18 mouse cellular contexts compared by ENCODE assay signal in genomic region chr16:93819325-93819696, GRCm38 (mm10). TPM values are rescaled to one million over a fixed set of nuclear protein-coding genes. Genes with fewer than 3 reads are reported as not detected.
DNase-seq lines count a peak whose midpoint lies in the region; ATAC-seq and TF ChIP-seq lines count a peak whose summit lies in the region.
"Had no signal": no experiment of that assay in that cellular context is flagged by ENCODE, and none has a peak within 500 bp of the region (broad histone marks: within the 10 kb centered on the region; RNA-seq: fewer than 3 reads in every experiment).

No protein-coding gene starts in this region.

- no peak for DNase-seq in liver, embryonic 11.5 days (ENCODE audit: low spot score)
- no peak for DNase-seq in ovary, postnatal 36 days (ENCODE audit: low spot score)
- DNase-seq in hindbrain, embryonic 14.5 days (ENCODE audit: low spot score) = no peak
- DNase-seq in embryo, embryonic 10.5 days (ENCODE audit: low spot score) = no peak
- DNase-seq: cerebellum, adult 11-12 months; left cerebral cortex, postnatal 4 days; right cerebral cortex, adult 18-20 months had no signal

- peaks cover 30% of the 10 kb centered on the region for H3K4me1 ChIP-seq in kidney, embryonic 16.5 days (ENCODE audit: insufficient read depth, low read length)
- H3K4me1 ChIP-seq in kidney, embryonic 14.5 days (ENCODE audit: control insufficient read depth, insufficient read depth, low read length) = peaks cover 18% of the 10 kb centered on the region
- peaks cover 4% of the 10 kb centered on the region; the same call in 1 of the 2 replicates for H3K4me1 ChIP-seq in brown adipose tissue, adult 24 weeks (ENCODE audit: control insufficient read depth, insufficient read depth, insufficient read length, low read length)
- peaks cover 27% of the 10 kb centered on the region for H3K4me1 ChIP-seq in liver, embryonic 11.5 days (replicated peaks; ENCODE audit: control insufficient read depth, insufficient read depth, low read length)
- no peaks in the 10 kb centered on the region for H3K4me1 ChIP-seq in hindbrain, embryonic 14.5 days (replicated peaks; ENCODE audit: control insufficient read depth, insufficient read depth, low read length)

- no peak for TF ChIP-seq POLR2A in myocyte (IDR thresholded peaks at IDR 0.05; ENCODE audit: insufficient read length, low read depth)

- ATAC-seq in kidney, embryonic 16.5 days (ENCODE audit: low FRiP score, low TSS enrichment) = no peak
- ATAC-seq in kidney, embryonic 14.5 days (ENCODE audit: low FRiP score, low TSS enrichment) = no peak
- ATAC-seq in liver, embryonic 11.5 days (replicated peaks; ENCODE audit: low FRiP score) = peak; percentile 30; the same call in 1 of the 2 replicates
- ATAC-seq in hindbrain, embryonic 14.5 days (ENCODE audit: low FRiP score) = no peak
- ATAC-seq: inflammation-experienced regulatory T-cells, adult 6 months had no signal

- no peak overlapping the region; the same call in 1 of the 2 replicates for H3K9ac ChIP-seq in kidney, embryonic 16.5 days (replicated peaks; ENCODE audit: low read length)
- no peak overlapping the region for H3K9ac ChIP-seq in kidney, embryonic 14.5 days (ENCODE audit: low read depth, low read length)
- peak overlapping the region; percentile 36; the same call in 1 of the 2 replicates for H3K9ac ChIP-seq in liver, embryonic 11.5 days (ENCODE audit: low read depth, low read length)
- H3K9ac ChIP-seq in hindbrain, embryonic 14.5 days = no peak overlapping the region
- H3K9ac ChIP-seq: embryonic facial prominence, embryonic 12.5 days; forebrain, embryonic 12.5 days; heart, embryonic 12.5 days; lung, embryonic 15.5 days had no signal

- H3K27ac ChIP-seq in kidney, embryonic 16.5 days (ENCODE audit: low read length) = no peak overlapping the region
- H3K27ac ChIP-seq in kidney, embryonic 14.5 days (ENCODE audit: low read depth, low read length) = no peak overlapping the region
- peak overlapping the region; percentile 51 for H3K27ac ChIP-seq in brown adipose tissue, adult 24 weeks (replicated peaks; ENCODE audit: low read depth, low read length)
- H3K27ac ChIP-seq in liver, embryonic 11.5 days (ENCODE audit: low read depth, low read length) = peak overlapping the region; percentile 66
- H3K27ac ChIP-seq in hindbrain, embryonic 14.5 days = no peak overlapping the region
- H3K27ac ChIP-seq: embryonic facial prominence, embryonic 12.5 days; forebrain, embryonic 12.5 days; hindbrain, embryonic 10.5 days; lung, embryonic 15.5 days had no signal

- no peaks in the 10 kb centered on the region for H3K27me3 ChIP-seq in kidney, embryonic 16.5 days (ENCODE audit: insufficient read depth, low read length)
- no peaks in the 10 kb centered on the region for H3K27me3 ChIP-seq in kidney, embryonic 14.5 days (ENCODE audit: control insufficient read depth, insufficient read depth, low read length)
- no peaks in the 10 kb centered on the region for H3K27me3 ChIP-seq in liver, embryonic 11.5 days (replicated peaks; ENCODE audit: control insufficient read depth, insufficient read depth, low read length)
- H3K27me3 ChIP-seq in myocyte (ENCODE audit: control insufficient read depth, insufficient read depth, insufficient read length) = no peaks in the 10 kb centered on the region
- H3K27me3 ChIP-seq in hindbrain, embryonic 14.5 days (ENCODE audit: control insufficient read depth, insufficient read depth, low read length) = no peaks in the 10 kb centered on the region
- H3K27me3 ChIP-seq: embryonic facial prominence, embryonic 12.5 days; forebrain, embryonic 12.5 days; heart, embryonic 12.5 days; lung, embryonic 15.5 days had no signal

- H3K4me2 ChIP-seq in kidney, embryonic 16.5 days (replicated peaks; ENCODE audit: low read depth, low read length) = peak overlapping the region; percentile 29; the same call in 1 of the 2 replicates
- no peak overlapping the region; the same call in 1 of the 2 replicates for H3K4me2 ChIP-seq in kidney, embryonic 14.5 days (replicated peaks; ENCODE audit: low read depth, low read length)
- H3K4me2 ChIP-seq in liver, embryonic 11.5 days = peak overlapping the region; percentile 18
- peak overlapping the region; percentile 4 for H3K4me2 ChIP-seq in myocyte (ENCODE audit: low read depth)
- no peak overlapping the region for H3K4me2 ChIP-seq in hindbrain, embryonic 14.5 days (replicated peaks)
- H3K4me2 ChIP-seq: embryonic facial prominence, embryonic 12.5 days; forebrain, embryonic 12.5 days; heart, embryonic 12.5 days; lung, embryonic 15.5 days; midbrain, embryonic 11.5 days had no signal

- H3K9me3 ChIP-seq in kidney, embryonic 16.5 days (ENCODE audit: low read length) = peaks cover 19% of the 10 kb centered on the region
- H3K9me3 ChIP-seq in kidney, embryonic 14.5 days (ENCODE audit: control insufficient read depth, low read length) = peaks cover 16% of the 10 kb centered on the region; the same call in 1 of the 2 replicates
- no peaks in the 10 kb centered on the region for H3K9me3 ChIP-seq in liver, embryonic 11.5 days (ENCODE audit: control insufficient read depth, low read length)
- 0 out of 2 replicates have a peak, but pooled peaks cover 13% of the 10 kb centered on the region for H3K9me3 ChIP-seq in hindbrain, embryonic 14.5 days (ENCODE audit: control insufficient read depth, low read length)
- H3K9me3 ChIP-seq: embryonic facial prominence, embryonic 12.5 days; lung, embryonic 15.5 days had no signal

- no peaks in the 10 kb centered on the region for H3K36me3 ChIP-seq in kidney, embryonic 16.5 days (ENCODE audit: insufficient read depth, low read length)
- no peaks in the 10 kb centered on the region for H3K36me3 ChIP-seq in kidney, embryonic 14.5 days (ENCODE audit: control insufficient read depth, insufficient read depth, low read length)
- no peaks in the 10 kb centered on the region for H3K36me3 ChIP-seq in liver, embryonic 11.5 days (ENCODE audit: control insufficient read depth, insufficient read depth, low read length)
- no peaks in the 10 kb centered on the region for H3K36me3 ChIP-seq in myocyte (ENCODE audit: control insufficient read depth, insufficient read depth)
- H3K36me3 ChIP-seq in hindbrain, embryonic 14.5 days (replicated peaks; ENCODE audit: control insufficient read depth, insufficient read depth) = no peaks in the 10 kb centered on the region
- H3K36me3 ChIP-seq: embryonic facial prominence, embryonic 12.5 days; forebrain, embryonic 12.5 days; heart, embryonic 12.5 days; hindbrain, embryonic 10.5 days; lung, embryonic 15.5 days had no signal

- no peak overlapping the region for H3K4me3 ChIP-seq in kidney, embryonic 16.5 days (ENCODE audit: low read length)
- no peak overlapping the region for H3K4me3 ChIP-seq in kidney, embryonic 14.5 days (ENCODE audit: low read length)
- no peak overlapping the region for H3K4me3 ChIP-seq in brown adipose tissue, adult 24 weeks (ENCODE audit: insufficient read depth, low read depth, low read length)
- no peak overlapping the region for H3K4me3 ChIP-seq in liver, embryonic 11.5 days (ENCODE audit: low read depth, low read length)
- H3K4me3 ChIP-seq in myocyte = no peak overlapping the region
- no peak overlapping the region for H3K4me3 ChIP-seq in hindbrain, embryonic 14.5 days (replicated peaks; ENCODE audit: low read length)
- H3K4me3 ChIP-seq: embryonic facial prominence, embryonic 12.5 days; forebrain, embryonic 12.5 days; heart, embryonic 12.5 days; hindbrain, embryonic 10.5 days; lung, embryonic 15.5 days had no signal

- no peak overlapping the region for H3ac ChIP-seq in myocyte (ENCODE audit: control insufficient read depth, insufficient read length)

- no peaks in the 10 kb centered on the region for H3K79me2 ChIP-seq in myocyte (ENCODE audit: control insufficient read depth, insufficient read depth)

- WGBS in kidney, embryonic 16.5 days = 44% methylated on average over 4 of the region's 4 CpGs
- WGBS in kidney, embryonic 14.5 days = 40% methylated on average over 4 of the region's 4 CpGs
- WGBS in liver, embryonic 11.5 days = 51% methylated on average over 4 of the region's 4 CpGs
- 83% methylated on average over 4 of the region's 4 CpGs for WGBS in hindbrain, embryonic 14.5 days

TF ChIP-seq in myocyte, 11 proteins besides CTCF, POLR2A, EP300 and RAD21:
- TF ChIP-seq TCF12 (IDR thresholded peaks at IDR 0.05; ENCODE audit: insufficient read depth, poor library complexity, severe bottlenecking) (no peak), MYOD1 (IDR thresholded peaks at IDR 0.05; ENCODE audit: control insufficient read depth in 1 of 3, insufficient read length in 2 of 3, low read depth in 2 of 3) (peak in 2 of 3 experiments; percentile 11 to 42), USF1 (IDR thresholded peaks at IDR 0.05; ENCODE audit: low read depth) (no peak), E2F4 (IDR thresholded peaks at IDR 0.05; ENCODE audit: insufficient read depth) (no peak)
TF ChIP-seq in myocyte: peak in this region for 1.

RNA-seq across cellular contexts. Expression of gene Morc3, which starts 12.6 kb away (rescaled TPM):
- polyA plus RNA-seq in kidney, embryonic 16.5 days (2015; fragmentation: Nextera tagmentation; extraction: Ambion mirVana) = 33.1 and 33.3 TPM in 2 replicates
- polyA plus RNA-seq in kidney, embryonic 14.5 days (2014; fragmentation: Nextera tagmentation; extraction: Ambion mirVana) = 23.5 and 42.7 TPM in 2 replicates
- polyA plus RNA-seq in brown adipose tissue, adult 24 weeks (2012; ENCODE audit: insufficient read depth, insufficient read length, missing spikeins) = 9.4 and 9.7 TPM in 2 replicates
- polyA plus RNA-seq in liver, embryonic 11.5 days (2014; fragmentation: Nextera tagmentation; extraction: Ambion mirVana) = 37.0 and 37.6 TPM in 2 replicates
- polyA plus RNA-seq in myocyte (2012; fragmentation: generic; extraction: Trizol) = 10.6 TPM
- 33.6 and 36.5 TPM in 2 replicates for polyA plus RNA-seq in hindbrain, embryonic 14.5 days (2014; fragmentation: Nextera tagmentation; extraction: Ambion mirVana)

Comparison
In these comparisons a context has a peak if more than half of its experiments do, and no peak if none do; other contexts are left out.
1. H3K4me2 ChIP-seq: peak in kidney, embryonic 16.5 days (single experiment), liver, embryonic 11.5 days (single experiment) and myocyte (single experiment); none in kidney, embryonic 14.5 days (single experiment) and hindbrain, embryonic 14.5 days (single experiment).
2. H3K27ac ChIP-seq: peak in brown adipose tissue, adult 24 weeks (single experiment) and liver, embryonic 11.5 days (single experiment); none in kidney, embryonic 16.5 days (single experiment), kidney, embryonic 14.5 days (single experiment) and hindbrain, embryonic 14.5 days (single experiment).